Mouse (Mus musculus) midbrain, embryonic 16.5 days (tissue): ENCODE measurements around the gene Bcas3. TPM values are rescaled to one million over a fixed set of nuclear protein-coding genes. Genes with fewer than 3 reads are reported as not detected.

ENCODE experiments used
- ATAC-seq: fragments of 200-750 bp; cut with Nextera tagmentation; 2 replicates; pipeline ENCODE4 v1.8.0; 2017; ENCODE audit warnings: moderate TSS enrichment
- H3K27ac ChIP-seq: fragments of 300-500 bp; sonication (generic); 2 replicates; pipeline ENCODE4 v1.5.1; 2014; ENCODE audit warnings: mild to moderate bottlenecking, low read length, mixed read lengths
- H3K27me3 ChIP-seq: fragments of 300-500 bp; sonication (generic); 2 replicates; pipeline ENCODE4 v1.6.1; 2014; ENCODE audit warnings: low read depth, low read length, mixed read lengths; ENCODE audit not compliant: control insufficient read depth, insufficient read depth
- H3K36me3 ChIP-seq: fragments of 300-500 bp; sonication (generic); 2 replicates; pipeline ENCODE4 v1.6.1; 2014; ENCODE audit warnings: mild to moderate bottlenecking, low read length, moderate library complexity, mixed read lengths; ENCODE audit not compliant: control insufficient read depth, insufficient read depth
- H3K4me1 ChIP-seq: fragments of 300-500 bp; sonication (generic); 2 replicates; pipeline ENCODE4 v1.6.1; 2014; ENCODE audit warnings: mild to moderate bottlenecking, low read length, mixed read lengths; ENCODE audit not compliant: control insufficient read depth, insufficient read depth
- H3K4me2 ChIP-seq: fragments of 300-500 bp; sonication (generic); 2 replicates; pipeline ENCODE4 v1.6.1; 2014; ENCODE audit warnings: mild to moderate bottlenecking, low read length, mixed read lengths
- H3K4me3 ChIP-seq: fragments of 300-500 bp; sonication (generic); 2 replicates; pipeline ENCODE4 v1.5.1; 2014; ENCODE audit warnings: low read depth, mild to moderate bottlenecking, low read length, moderate library complexity, mixed read lengths
- H3K9ac ChIP-seq: fragments of 300-500 bp; sonication (generic); 2 replicates; pipeline ENCODE4 v1.6.1; 2014; ENCODE audit warnings: low read depth, low read length, mixed read lengths
- H3K9me3 ChIP-seq: fragments of 300-500 bp; sonication (generic); replicated peaks from 2 replicates; pipeline ENCODE4 v1.6.1; 2014; ENCODE audit warnings: mild to moderate bottlenecking, low read length, mixed read lengths; ENCODE audit not compliant: control insufficient read depth, poor library complexity, severe bottlenecking
- WGBS: fragments of 180-500 bp; shearing (Covaris S2); extraction: QIAGEN DNeasy Blood & Tissue Kit; methylation state at CpG from one replicate; pipeline ENCODE4 v1.1.7; 2014; 5-methylcytosine and 5-hydroxymethylcytosine counted together
- polyA plus RNA-seq: library from polyadenylated mRNA; unstranded; fragments of >200 nt; fragmentation: Nextera tagmentation; extraction: Ambion mirVana; gene quantifications from 2 replicates; pipeline ENCODE4 v1.2.1, GENCODE M21; 2015

Gene Bcas3
- polyA plus RNA-seq, 1 experiment from 2014 or later = 33.3 TPM

DNA sequence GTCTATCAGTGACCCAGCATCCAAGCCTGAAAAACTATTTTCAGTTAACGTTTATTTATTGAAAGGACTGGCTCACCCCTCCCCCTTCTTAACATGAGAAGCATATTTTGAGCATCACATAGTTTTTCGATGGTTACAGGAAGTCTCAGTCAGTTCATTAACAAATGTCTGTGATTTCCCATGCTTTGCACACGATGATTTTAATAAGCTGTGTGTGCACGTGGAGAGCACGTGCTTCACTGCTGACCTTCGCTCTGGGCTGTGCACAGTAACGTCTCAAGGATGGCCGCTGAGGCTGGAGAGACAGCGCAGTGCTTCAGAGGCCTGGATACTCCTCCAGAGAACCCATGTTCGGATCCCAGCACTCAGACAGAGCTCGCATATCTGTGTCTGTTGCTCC is 454.4 kb downstream of the Bcas3 start:
- WGBS = 88% methylated on average over 11 of the region's 11 CpGs
- ATAC-seq = no peak
- no peak overlapping the region for H3K4me2 ChIP-seq

DNA sequence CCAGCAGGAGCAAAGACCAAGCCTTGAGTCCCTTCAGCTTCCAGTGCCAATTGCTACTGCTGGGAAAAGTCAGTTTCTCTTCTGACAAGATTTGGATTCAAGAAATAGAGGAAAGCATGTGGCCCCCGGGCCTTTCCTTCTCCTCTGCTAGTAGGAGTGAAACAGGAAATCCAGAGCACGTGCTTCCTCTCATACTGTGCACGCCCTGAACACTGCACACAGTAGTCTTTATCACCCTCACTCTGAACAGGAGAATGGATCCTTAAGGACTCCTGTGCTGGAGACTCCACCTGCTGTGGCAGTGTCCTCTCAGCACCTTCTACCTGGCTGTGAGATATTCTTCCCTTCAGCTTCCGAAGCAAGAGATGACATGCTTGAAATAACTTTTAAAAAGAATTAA is 458.3 kb downstream of the Bcas3 start:
- Histone ChIP-seq H3K4me2 (no peak overlapping the region), H3K27me3 (no peaks in the 10 kb centered on the region), H3K4me3 (no peak overlapping the region), H3K27ac (no peak overlapping the region), H3K9ac (no peak overlapping the region), H3K36me3 (no peaks in the 10 kb centered on the region), H3K9me3 (no peaks in the 10 kb centered on the region), H3K4me1 (no peaks in the 10 kb centered on the region)
- WGBS = 79% methylated on average over 4 of the region's 4 CpGs
- no peak for ATAC-seq

More for the DNA sequence above, 454.4 kb downstream of the Bcas3 start:
- H3K4me3 ChIP-seq = no peak overlapping the region
- no peaks in the 10 kb centered on the region for H3K9me3 ChIP-seq
- H3K9ac ChIP-seq = no peak overlapping the region
- H3K36me3 ChIP-seq = no peaks in the 10 kb centered on the region
- H3K27ac ChIP-seq = no peak overlapping the region
- no peaks in the 10 kb centered on the region for H3K4me1 ChIP-seq
- no peaks in the 10 kb centered on the region for H3K27me3 ChIP-seq

DNA sequence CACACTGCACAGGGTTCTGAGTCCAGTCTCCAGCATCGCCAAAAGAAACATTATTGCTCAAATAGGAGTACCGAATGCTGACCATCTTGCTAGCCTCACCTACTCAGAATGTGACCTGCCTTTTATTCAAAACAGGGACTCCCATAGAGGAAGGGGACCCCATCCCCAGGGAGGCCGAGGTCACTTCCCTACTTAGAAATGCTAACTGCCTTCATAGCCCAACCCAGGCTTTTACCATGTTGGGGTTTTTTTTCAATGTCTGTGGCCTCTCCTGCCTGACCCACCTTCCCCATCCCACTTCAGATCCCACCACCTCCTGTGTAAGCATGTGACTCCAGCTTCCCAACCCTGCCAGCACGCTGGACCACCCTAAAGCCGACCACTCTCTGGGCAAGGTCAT is 458.7 kb downstream of the Bcas3 start:
- WGBS = 89% methylated on average over 5 of the region's 5 CpGs
- Histone ChIP-seq H3K4me3 (no peak overlapping the region), H3K4me1 (no peaks in the 10 kb centered on the region), H3K27ac (no peak overlapping the region), H3K9me3 (no peaks in the 10 kb centered on the region), H3K27me3 (no peaks in the 10 kb centered on the region), H3K4me2 (no peak overlapping the region), H3K9ac (no peak overlapping the region), H3K36me3 (no peaks in the 10 kb centered on the region)
- ATAC-seq = no peak

DNA sequence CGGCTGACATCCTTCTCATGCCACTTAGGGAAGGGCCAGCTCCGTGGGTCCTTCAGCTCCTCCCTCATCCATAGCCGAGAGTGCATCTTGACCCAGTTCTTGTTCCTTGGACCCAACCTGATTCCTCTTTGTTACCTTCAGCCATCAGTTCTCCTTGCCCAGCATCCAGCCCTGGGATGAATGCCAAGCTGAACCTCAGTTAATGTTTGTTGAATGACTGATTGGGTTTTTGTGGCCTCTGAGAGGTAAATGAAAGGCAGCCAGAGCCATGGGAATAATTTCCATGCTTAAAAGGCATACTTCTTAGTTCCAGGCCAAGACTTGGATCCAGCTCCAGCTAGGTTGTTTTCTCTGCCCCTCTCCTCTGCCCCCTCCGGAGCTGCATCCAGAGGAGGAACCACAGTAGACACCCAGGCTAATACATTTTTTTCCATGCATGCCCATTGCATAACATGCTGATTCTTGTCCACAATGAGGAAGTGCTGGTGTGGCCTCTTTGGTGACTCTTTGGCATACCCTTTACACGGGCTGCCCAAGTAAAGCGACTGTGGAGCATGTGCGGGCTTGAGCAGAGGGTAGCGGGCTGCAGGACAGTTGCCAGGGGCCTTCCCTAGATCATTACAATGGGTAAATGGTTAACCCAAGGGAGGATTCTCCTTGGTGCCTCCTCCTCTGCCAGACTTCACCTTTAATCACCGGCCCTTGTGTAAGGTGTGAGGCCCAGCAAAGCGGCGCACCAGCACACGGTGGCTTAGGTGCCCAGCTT is 459.4 kb downstream of the Bcas3 start:
- Histone ChIP-seq H3K4me3 (no peak overlapping the region), H3K4me1 (no peaks in the 10 kb centered on the region), H3K9me3 (no peaks in the 10 kb centered on the region), H3K36me3 (no peaks in the 10 kb centered on the region), H3K27ac (no peak overlapping the region), H3K27me3 (no peaks in the 10 kb centered on the region), H3K4me2 (no peak overlapping the region), H3K9ac (no peak overlapping the region)
- ATAC-seq = no peak
- WGBS = 88% methylated on average over 12 of the region's 12 CpGs

DNA sequence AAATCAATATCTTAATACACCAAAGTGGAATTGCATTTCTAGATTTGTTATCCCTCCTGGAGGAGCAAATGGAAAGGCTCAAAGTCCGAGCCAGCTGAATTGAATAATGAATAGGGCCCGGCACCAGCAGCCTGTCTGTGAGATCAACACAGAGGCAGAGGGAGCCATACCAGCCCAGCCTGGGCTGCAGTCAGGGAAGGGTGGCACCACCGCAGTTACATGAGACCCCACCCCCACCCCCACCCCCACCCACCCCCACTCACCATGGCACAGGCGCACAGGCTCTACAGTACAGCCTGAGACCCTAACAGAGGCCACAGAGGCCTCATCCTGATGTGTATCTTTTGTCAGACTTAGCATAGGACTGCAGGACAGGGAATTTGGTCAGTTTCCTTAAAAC is 461.7 kb downstream of the Bcas3 start:
- no peaks in the 10 kb centered on the region for H3K4me1 ChIP-seq
- H3K27me3 ChIP-seq = no peaks in the 10 kb centered on the region
- H3K9ac ChIP-seq = no peak overlapping the region
- H3K36me3 ChIP-seq = no peaks in the 10 kb centered on the region
- 45% methylated on average over 4 of the region's 4 CpGs for WGBS
- no peak overlapping the region for H3K4me3 ChIP-seq
- no peak overlapping the region for H3K27ac ChIP-seq
- no peak overlapping the region for H3K4me2 ChIP-seq
- no peaks in the 10 kb centered on the region for H3K9me3 ChIP-seq
- no peak for ATAC-seq

DNA sequence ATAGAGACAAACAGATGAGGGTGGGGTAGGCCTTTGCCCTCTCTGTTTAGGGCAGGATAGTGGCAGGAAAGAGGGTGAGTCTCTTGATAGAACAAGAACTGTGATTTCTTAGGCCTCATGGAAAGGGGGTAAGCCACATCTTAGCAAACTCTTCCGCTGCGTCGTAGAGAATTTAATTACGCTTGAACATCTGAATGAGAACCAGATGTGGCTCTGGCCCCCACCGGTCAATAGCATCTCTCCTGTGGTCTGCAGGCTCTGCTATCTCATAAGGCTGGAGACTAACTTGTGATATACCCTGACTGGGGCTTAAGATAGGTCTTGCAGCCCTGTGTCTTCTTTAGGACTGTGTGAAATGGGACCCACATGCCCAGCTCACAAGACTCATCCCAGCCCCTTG is 463.5 kb downstream of the Bcas3 start:
- no peak for ATAC-seq
- 99% methylated on average over 5 of the region's 5 CpGs for WGBS
- Histone ChIP-seq H3K27ac (no peak overlapping the region), H3K4me1 (no peaks in the 10 kb centered on the region; the same call in 1 of the 2 replicates), H3K9ac (no peak overlapping the region), H3K9me3 (no peaks in the 10 kb centered on the region), H3K4me3 (no peak overlapping the region), H3K36me3 (no peaks in the 10 kb centered on the region), H3K4me2 (no peak overlapping the region), H3K27me3 (no peaks in the 10 kb centered on the region; the same call in 1 of the 2 replicates)

DNA sequence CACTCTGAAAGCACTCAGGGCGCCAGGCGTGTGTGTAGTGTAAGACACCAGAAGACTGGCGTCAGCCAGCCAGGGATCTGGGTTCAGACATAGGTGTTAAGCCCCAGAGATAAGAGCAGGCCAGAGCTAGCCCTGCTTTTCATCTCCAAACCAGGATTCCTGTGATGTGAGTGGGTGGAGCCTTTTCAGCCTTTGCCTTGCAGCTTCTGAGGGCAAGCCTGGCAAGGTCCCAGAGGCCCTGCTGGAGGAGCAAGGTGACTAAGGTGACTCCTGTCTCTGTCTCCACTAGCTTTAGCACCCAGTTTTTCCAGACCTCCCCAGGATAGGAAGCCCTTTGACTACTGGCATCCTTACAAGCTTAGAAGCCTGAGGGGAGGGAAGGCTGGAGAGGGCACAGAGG is 465.4 kb downstream of the Bcas3 start:
- Histone ChIP-seq H3K36me3 (no peaks in the 10 kb centered on the region), H3K4me2 (no peak overlapping the region), H3K4me3 (no peak overlapping the region), H3K27ac (no peak overlapping the region), H3K9ac (no peak overlapping the region), H3K9me3 (no peaks in the 10 kb centered on the region), H3K4me1 (no peaks in the 10 kb centered on the region; the same call in 1 of the 2 replicates), H3K27me3 (peaks cover 2% of the 10 kb centered on the region; the same call in 1 of the 2 replicates)
- 85% methylated on average over 3 of the region's 3 CpGs for WGBS
- ATAC-seq = no peak

DNA sequence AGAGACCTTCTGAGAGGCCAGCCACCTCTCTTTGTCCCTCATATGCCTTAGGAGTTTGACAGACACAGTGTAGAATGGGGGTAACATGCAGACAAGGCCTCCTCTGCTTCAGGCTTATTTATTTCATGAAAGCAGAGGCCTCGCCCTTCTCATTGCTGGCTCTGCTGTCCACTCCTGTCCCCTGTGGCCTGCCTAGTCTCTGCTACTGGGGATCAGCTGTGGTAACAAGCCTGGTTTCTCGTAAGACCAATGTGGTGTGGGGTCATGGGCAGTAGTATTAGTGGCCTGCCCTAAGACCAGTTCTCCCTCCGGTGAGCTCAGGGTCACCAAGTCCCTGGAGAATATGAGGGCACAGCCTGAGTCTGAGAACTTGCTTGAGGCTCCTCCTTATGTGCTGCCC is 468.0 kb downstream of the Bcas3 start:
- Histone ChIP-seq H3K36me3 (no peaks in the 10 kb centered on the region), H3K9ac (no peak overlapping the region), H3K4me3 (no peak overlapping the region), H3K4me1 (no peaks in the 10 kb centered on the region; the same call in 1 of the 2 replicates), H3K9me3 (no peaks in the 10 kb centered on the region), H3K4me2 (no peak overlapping the region), H3K27ac (no peak overlapping the region), H3K27me3 (peaks cover 15% of the 10 kb centered on the region)
- no peak for ATAC-seq
- 93% methylated on average over 3 of the region's 3 CpGs for WGBS

DNA sequence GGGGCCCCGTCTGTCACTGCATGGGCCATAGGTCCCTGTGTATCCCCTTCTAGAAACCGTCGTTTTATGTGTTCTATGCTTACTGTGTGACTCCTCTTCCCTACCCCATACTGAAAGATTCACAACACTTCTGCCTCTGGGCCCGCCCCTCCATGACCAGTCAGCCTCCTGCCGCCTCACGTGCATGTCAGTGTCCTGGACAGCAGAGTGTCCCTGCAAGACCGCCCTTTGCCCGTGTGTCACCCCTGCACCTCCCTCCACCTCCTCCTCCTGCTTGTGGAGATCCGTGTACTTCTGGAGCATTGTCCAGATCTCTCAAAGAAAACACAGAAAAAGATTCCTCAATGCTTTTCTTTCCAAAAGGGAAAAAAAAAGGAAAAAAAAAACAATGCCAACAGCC is 468.7 kb downstream of the Bcas3 start:
- Histone ChIP-seq H3K4me1 (no peaks in the 10 kb centered on the region; the same call in 1 of the 2 replicates), H3K27ac (no peak overlapping the region), H3K9ac (no peak overlapping the region), H3K27me3 (peaks cover 22% of the 10 kb centered on the region), H3K9me3 (no peaks in the 10 kb centered on the region), H3K4me3 (no peak overlapping the region), H3K4me2 (no peak overlapping the region), H3K36me3 (no peaks in the 10 kb centered on the region)
- no peak for ATAC-seq
- WGBS = 79% methylated on average over 9 of the region's 9 CpGs
